Mouse (Mus musculus) left cerebral cortex, adult 18-20 months (tissue): ENCODE measurements around the gene Gsk3b. TPM values are rescaled to one million over a fixed set of nuclear protein-coding genes. Genes with fewer than 3 reads are reported as not detected.

Experiments
- DNase-seq, 2 experiments: peaks; one replicate each; pipeline ENCODE4 v3.0.0; 2021 to 2022; ENCODE audit warnings: low spot score in 2 of 2, mixed read lengths in 1 of 2
- long read RNA-seq, 2 experiments: library from polyadenylated mRNA; stranded (forward); transcript quantifications; one replicate each; pipeline ENCODE4 v2.0.0; 2021
- total RNA-seq, 2 experiments: library from RNA; stranded (reverse); gene quantifications; 2 replicates each; pipeline ENCODE4 v1.2.3; 2021

Gene Gsk3b
- 100 to 1,000 TPM; 172 TPM for total RNA-seq
- long read RNA-seq, experiment 1, partial matches to known transcripts, result 3 of 10 reads
- long read RNA-seq, experiment 1, other reads (novel, unspliced or antisense), result 6 of 10 reads
- long read RNA-seq, experiment 2, full-length matches to known transcripts, result 3 of 13 reads
- long read RNA-seq, experiment 2, partial matches to known transcripts, result 1 of 13 reads
- long read RNA-seq, experiment 2, other reads (novel, unspliced or antisense), result 9 of 13 reads

DNA sequence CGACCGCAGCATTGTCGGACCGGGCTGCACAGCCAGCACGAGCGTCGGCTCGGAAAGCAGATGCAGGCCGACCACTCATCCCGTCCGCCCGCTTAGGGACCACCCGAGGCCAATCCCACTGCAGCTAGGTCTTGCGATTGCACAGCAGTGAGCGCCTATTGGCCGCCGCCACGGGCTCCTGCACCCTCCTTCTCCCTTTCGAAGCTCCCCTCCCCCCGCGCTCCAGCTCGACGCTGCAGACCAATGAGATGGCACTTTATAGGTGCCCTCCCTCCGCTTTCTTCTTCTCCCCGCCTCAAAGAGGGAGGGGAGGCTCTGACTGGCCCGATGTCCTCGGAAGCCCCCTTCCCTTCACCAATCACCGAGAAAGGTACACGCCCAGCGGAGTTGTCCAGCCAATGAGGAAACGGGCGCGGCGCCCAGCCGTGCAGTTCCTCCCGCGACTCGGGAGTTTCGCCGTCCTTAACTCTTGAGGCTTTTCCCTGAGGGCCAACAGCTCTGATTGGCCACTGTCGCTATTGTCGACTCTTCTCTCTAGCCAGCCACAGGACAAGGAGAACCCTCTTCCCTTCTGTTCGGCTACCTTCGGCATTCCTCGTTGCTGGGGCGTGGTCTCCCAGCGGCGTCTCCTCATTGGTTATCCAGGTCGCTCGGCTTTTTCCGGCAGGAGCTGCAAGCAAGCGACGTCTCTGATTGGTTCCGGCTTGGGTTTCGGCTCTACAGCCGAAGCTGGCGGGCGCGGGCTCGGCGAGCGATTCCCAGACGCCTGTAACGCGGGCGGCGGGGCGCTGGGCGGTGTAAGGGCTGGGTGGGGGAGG is at the start of gene Gsk3b:
Gsk3b (plus strand) TSS at position 373 of the 818 bp plus-strand sequence.
- peak; percentile 99 to 100 for DNase-seq

DNA sequence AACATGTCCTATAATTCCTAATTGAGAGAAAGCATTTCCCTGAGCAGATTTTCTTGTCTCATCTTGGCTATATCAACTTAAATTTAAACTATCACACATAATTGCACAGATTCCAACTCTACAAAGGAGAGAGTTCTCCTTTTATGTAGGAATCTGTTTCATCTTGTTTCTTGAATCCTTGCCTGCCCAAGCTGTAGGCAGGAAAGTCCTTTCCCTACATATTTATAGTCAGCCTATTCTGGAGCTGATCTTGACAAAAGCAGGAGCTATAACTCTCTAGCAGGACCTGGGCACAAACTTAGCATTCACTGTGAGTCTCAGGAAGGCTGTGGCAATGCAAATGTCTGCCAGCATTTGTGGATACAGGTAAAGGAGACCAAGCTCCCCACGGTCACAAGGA is 46.6 kb upstream of the Gsk3b start:
- no peak for DNase-seq

DNA sequence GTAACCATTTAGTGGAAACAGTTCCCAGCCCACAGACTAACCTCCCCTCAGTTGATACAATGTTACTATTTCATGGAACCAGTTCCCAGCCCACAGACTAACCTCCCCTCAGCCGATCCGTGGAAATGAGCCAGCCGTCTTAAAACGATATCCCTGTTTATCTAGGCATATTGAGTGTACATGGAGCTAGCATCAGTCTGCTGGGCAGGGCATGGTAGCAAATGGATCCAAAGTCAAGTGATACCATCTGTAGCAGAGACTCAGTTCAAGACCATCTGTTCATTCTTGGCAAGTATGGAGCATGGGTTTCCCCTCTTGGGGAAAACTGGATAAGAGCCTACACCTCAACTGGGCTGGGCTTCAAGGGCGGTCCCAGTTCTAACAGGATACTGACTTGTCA is 44.2 kb upstream of the Gsk3b start:
- DNase-seq, result peak; percentile 5 to 6

DNA sequence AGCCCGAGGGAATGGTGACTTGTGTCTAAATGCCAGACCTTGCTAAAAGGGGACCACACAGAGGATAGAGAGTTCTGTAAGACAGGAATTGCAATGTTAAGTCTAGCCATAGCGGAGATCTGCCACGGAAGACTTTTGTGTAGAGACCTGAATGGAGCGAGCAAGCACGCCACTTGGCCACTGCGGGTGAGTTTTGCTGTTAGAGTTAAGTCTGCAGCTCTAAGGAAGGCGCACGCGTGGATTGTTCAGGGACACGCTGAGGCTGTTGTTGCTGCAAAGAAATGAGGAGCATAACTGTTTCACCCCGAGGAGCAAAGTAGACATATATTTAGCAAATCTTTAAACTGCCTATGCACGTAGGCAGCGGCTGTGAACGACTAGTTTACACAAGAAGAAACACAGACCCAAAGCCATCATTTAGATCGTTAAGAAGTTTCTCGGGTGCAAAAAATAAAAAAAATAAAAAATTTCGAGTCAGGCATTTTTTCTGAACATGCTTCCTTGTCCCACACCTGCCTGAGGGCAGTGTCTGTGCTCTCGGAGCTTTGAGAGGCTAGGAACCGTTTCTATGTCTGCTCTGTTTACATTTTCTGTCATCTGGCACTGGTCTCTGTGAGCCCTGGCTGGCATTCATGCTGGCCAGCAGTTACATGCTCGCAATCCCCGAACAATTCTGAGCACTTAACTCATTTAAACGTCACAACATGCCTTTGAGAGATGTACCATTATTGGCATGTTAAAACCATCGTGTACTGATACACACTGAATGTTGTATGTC is 40.8 kb upstream of the Gsk3b start:
- peak; percentile 23 to 27 for DNase-seq

DNA sequence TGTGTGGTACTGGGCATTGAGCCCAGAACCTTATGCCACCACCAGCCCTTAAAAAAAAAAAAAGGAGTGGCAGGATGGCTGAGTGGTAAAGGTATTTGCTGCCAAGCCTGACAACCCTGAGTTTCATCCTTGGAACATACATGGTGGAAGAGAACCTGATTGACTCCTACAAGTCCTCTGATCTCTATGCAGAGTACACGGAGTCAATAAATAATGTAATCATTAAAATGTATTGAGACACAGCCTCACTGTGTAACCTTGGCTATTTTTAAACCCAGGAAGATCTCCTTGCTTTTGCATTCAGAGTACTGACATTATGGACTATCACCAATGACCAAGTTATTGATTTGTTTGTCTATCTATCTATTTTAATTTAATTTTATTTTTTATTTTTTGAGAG is 30.9 kb upstream of the Gsk3b start:
- DNase-seq, result no peak

DNA sequence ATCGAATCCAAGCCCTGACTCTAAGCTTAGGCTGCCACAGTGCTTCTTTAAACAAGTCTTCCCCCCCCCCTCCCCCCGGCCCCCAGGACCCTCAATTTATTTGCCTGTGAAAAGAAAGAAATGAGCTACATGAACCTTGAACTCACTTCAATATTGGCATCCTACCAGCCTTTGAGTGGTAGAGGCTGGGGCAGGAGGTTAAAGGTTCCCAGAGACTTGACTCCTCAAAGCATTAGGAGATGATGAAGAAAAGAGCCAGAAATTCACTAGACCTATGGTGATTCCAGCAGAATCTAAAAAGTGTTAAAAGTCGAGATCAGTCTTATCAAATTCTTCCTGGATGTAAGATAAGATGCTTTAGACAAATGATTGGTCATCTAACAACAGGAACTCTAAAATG is 30.0 kb upstream of the Gsk3b start:
- no peak for DNase-seq

DNA sequence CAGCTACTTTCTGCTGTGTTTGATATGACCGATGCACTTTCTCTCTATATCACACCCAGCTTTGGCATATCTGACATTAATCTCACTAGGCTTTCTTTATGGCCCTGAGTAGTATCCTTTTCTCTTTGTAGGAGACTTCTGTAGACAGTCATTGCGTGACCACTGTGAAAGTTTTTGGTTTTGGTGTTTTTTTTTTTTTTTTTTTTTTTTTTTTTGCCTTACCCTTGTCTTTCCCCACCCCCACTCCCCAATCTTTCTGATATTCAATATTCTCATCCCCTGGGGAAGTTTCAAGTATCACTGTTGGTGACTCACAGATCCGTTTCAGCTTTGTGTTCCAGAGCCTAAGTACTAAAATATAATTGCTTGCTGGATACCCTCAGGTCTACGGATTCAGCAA is 29.2 kb upstream of the Gsk3b start:
- no peak for DNase-seq

DNA sequence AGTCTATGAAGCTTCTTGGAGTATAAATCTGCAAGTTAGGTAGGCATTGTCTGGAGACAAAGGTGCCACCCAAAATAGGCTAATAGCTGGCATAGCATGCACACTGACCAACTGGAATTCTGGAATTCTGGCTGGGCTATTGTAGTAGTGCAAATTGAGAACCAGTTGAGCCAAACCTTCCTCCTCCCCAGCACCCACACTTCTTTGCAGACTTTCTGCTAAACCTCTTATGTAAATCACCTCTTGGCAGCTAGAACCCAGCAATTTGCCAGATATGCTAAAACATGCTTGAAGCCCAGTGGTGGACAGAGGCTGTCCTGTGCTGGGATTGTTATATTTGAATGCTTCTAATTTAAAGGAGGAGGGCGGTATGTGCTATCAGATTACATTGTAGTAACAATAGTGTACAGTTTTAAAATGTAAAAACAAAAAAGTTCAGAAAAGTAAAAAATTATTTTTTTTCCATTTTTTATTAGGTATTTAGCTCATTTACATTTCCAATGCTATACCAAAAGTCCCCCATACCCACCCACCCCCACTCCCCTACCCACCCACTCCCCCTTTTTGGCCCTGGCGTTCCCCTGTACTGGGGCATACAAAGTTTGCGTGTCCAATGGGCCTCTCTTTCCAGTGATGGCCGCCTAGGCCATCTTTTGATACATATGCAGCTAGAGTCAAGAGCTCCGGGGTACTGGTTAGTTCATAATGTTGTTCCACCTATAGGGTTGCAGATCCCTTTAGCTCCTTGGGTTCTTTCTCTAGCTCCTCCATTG is 14.8 kb upstream of the Gsk3b start:
- peak in 1 of 2 experiments; percentile 39 for DNase-seq

DNA sequence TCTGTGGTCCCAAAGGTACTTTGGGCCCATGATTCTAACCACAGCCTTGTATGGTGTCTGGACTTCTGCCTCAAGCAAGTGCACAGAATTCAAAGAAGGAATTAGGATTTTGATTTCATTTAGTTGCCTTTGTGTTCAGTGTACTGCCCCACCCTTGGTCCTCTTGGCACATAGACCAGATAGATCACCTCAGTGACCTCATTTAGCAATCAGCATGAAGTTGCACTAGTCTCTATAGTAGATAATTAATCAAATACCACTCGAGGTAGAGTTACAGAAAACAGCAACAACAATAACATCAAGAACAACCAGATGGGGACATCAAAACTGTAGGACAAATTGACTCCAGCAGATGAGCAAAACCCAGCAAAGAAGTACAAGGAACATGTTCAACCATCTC is 8.6 kb upstream of the Gsk3b start:
- DNase-seq, result no peak

DNA sequence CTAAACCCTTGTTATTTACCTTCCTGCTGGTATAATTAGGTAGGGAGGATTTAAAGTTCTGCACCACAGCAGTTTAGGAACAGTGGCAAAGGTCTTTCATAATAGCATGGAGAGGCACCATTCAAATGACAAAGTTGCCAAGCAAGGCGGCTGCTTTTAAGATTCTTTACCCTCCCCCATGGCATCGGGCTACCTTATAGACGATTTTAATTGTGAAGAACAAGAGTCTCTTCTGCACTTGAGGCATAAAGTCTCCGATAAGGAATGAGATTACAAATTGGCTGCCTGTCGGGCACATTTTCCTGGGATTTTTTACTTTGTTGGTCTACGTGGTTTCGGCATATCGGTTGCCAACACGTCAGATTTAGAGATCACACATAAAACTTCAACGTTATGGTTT is 1.6 kb upstream of the Gsk3b start:
- no peak for DNase-seq

DNA sequence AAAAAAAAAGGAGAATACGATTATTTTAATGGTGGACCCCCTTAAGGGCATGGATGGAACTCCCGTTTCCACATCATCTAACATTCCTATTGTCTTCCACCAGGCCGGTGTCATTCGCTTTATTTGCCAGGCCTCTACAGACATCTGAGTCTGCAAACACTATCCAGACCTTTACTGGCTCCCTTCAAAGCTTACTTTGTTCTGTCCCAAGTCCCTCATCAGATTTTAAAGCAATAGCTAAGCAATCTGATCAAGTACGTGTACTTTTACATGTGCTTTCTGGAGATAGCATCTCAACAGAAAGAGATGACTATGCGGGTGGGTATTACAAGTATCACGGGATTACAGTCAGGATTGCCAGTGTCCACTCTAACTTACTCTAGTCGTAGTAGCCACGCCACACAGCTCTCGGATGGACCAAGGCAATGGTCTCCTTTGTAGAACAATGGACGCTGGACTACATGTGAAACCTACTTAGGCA is 1.1 kb upstream of the Gsk3b start:
- DNase-seq, result no peak

DNA sequence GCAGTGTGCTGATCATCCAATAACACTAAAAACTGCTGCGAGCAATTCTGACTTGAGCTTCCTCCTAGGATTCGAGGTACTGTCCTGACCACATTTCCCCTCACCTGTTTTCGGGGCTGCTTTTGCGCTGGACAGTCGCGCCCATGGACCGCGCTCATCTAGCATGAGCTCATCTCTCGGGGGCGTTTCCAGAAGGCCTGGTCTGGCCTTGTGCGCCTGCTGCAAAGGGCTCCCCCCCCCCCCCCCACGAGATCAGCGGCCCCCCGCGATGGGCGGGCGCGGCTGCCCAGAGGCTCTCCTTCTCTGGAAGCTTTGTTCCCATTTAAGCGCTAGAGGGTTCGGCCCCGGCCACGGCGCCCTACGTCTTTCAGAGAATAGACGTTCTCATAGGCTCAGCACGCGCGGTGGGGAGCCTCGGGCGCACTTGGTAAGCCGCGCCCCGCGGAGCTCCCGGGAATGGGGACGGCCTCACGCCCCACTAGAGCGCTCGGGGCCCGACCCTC is 624 bp upstream of the Gsk3b start:
- DNase-seq, result peak in 1 of 2 experiments; percentile 70

DNA sequence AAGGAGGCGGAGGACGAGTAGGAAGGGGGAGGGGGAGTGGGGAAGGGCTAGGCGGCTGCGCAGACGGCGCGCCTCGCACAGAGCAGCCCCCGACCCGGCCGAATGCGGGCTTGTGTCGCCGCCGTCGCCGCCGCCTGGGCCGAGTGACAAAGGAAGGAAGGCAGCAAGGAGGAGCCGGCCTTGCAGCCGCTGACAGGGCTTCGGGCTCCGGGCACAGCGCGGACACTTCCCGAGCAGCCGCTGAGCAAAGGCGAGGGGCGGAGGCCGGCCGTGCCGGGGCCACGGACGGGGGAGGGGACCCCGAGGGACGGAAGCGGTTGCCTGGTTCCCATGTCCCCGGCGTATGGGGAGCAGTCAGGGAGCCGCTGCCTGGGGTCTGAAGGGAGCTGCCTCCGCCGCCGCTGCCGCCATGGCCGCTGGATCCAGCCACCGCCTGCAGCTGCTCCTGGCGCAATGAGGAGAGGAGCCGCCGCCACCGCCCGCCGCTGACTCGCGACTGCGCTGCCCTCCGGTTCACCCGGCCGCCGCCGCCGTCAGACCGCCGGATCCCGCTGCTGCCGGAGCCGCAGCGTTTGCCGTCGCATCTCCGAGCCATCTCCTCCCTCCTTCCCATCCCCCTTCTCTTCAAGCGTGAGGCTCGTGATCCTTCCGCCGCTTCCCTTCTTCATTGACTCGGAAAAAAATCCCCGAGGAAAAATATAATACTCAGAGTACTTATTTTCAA is 808 bp downstream of the Gsk3b start:
- peak in 1 of 2 experiments; percentile 46 for DNase-seq

DNA sequence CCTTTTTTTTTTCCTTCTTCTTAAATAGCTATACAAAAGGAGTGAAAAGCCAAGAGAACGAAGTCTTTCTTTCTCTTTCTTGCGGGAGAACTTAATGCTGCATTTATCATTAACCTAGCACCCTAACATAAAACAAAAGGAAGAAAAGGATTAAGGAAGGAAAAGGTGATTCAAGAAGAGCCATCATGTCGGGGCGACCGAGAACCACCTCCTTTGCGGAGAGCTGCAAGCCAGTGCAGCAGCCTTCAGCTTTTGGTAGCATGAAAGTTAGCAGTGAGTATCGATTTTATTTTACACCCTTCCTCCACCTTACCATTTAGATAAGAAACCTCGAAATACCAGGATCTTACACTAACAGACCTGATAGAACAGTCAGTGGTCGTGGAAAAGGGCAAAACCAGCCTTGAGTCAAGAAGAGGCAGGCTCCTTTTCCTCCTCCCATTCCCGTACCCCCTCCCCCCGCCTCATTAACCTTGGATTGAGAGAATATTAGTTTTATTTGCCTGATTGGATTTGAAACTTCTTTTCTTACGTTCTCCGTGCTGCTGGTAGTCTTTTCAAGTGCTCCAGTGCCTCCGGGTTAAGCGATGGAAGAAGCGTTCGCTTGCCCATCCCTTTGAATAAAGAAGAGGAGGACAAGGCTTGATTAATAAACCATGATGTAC is 1.7 kb downstream of the Gsk3b start:
- DNase-seq, result no peak

DNA sequence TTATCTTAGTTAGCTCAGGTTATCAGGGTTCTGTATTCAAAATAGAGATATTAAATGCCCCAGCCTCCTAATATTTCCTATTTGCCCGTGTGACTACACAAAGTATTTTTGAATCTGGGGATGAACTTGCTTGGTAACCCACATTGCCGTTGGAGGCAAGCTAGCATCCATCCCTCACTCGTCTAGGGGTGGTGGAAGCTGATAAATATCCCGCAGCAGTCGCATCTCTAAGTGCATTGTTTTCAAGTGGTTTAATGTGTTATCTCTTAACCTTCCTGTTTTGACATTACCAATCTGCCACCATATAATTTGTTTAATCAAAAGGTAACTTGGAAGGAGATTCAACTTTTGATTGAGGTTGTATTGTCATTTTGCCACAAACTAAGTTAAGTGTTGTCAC is 2.2 kb downstream of the Gsk3b start:
- no peak for DNase-seq

DNA sequence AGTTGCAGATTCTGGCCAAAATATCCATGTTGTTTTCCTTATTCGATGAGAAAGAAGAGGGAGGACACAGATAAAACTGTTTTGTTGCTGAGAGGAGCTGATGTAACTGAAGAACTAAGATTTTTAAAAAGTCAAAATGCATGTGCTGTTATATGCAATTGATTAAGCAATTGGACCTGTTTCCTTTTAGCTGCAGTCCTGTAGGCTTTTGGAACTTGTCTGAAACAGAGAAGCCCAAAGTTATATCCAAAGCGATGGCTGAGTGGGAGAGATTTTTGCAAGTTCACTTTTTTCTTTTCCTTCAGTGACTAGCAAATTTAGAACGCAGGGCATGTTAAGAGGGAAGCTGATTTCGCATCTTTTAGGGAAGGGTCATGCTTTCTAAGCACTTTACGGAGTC is 2.9 kb downstream of the Gsk3b start:
- DNase-seq, result no peak

DNA sequence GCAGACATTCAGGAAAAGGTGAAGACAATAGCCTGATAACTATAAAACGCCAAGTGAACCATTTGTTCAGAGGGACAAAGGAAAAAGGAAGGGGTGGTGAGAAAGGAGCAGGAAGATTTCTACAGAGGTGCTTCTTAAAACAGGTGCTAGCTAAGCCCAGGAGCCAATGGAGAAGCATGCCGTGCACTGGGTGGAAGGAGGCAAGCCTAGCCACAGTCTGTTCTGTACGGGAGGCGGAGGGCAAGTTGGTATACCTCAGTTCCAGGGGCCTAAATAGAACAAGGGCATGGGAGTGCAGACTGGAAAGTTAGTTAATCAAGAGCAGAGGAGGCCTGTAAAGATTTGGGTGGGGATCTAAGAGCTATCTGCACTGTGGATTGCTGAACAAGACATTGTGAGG is 3.8 kb downstream of the Gsk3b start:
- no peak for DNase-seq

DNA sequence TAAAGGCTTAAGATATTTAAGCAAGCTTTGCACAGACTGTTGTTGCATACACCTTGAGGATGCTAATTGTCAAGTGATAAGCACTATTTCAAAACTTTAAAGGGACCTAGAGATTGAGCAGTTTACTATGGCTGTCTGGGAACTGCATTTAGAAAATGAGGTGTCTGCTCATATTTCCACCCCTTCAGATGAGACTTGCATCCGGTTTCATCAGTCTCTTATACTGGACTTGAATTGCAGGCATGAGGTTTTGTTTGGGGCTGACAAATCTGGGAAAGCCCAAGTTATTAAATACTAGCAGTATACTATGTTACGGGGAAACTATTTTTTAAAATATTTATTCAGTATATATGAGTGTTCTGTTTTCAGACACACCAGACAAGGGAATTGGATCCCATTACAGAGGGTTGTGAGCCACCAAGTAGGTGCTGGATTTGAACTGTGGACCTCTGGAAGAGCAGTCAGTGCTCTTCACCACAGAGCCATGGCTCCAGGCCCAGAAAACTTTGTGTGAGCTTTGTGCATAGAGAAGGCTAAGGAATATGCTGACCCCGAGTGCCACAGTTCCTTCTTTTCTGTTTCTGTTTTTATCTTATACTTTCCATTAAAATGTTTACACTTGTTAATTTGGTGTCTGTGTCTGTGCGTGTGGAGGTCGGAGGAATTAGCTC is 6.5 kb downstream of the Gsk3b start:
- DNase-seq, result no peak

DNA sequence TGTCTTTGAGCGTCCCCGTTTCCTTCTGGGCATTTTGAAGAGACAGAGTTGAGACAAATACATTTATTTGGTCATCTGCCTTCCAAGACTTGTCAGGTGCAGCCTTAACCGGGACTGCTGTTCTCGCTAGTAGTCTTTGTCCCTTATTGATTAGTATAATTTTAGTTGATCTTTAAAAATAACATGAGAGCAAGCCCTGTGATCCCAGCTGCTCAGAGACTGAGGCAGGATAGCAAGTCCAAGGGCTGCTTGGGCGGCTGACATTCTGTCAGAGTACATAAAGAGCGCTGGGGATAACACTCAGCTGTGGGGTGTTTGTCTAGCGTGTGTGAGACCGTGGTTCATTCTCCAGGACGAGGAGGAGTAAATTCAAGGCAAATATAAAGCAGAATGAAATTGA is 8.7 kb downstream of the Gsk3b start:
- no peak for DNase-seq
